Mouse (Mus musculus) cerebral cortex, adult 2 months (tissue): ENCODE data around the gene 4931414P19Rik.

ENCODE experiments used
- WGBS: fragments of 180-500 bp; shearing (Covaris S2); methylation state at CpG from one replicate; pipeline ENCODE4 v1.1.7; 2018; 5-methylcytosine and 5-hydroxymethylcytosine counted together

4931414P19Rik gene

GRCm38 (mm10) chr14:54583681-54584338, 22.0 kb downstream of the 4931414P19Rik start:
- WGBS, result 47% methylated on average over 7 of the region's 7 CpGs

GRCm38 (mm10) chr14:54582536-54582935, 23.3 kb downstream of the 4931414P19Rik start:
- WGBS, result 96% methylated on average over 9 of the region's 9 CpGs

- 83% methylated on average over 7 of the region's 7 CpGs for WGBS
Observed at GRCm38 (mm10) chr14:54579638-54580037, 26.2 kb downstream of the 4931414P19Rik start.

GRCm38 (mm10) chr14:54578063-54578462, 27.7 kb downstream of the 4931414P19Rik start:
- 3% methylated on average over 10 of the region's 10 CpGs for WGBS

GRCm38 (mm10) chr14:54577089-54577982, 28.5 kb downstream of the 4931414P19Rik start, which contains the start of gene Ajuba:
Gene Ajuba, minus strand, starts transcription at chr14:54577558.
- WGBS, result under 1% methylated on average over 63 of the region's 66 CpGs

GRCm38 (mm10) chr14:54576241-54577088, 29.3 kb downstream of the 4931414P19Rik start:
- WGBS, result 1% methylated on average over 84 of the region's 84 CpGs

GRCm38 (mm10) chr14:54575631-54576030, 30.2 kb downstream of the 4931414P19Rik start:
- 2% methylated on average over 39 of the region's 39 CpGs for WGBS

GRCm38 (mm10) chr14:54575031-54575430, 30.8 kb downstream of the 4931414P19Rik start:
- WGBS, result 37% methylated on average over 8 of the region's 8 CpGs

- 60% methylated on average over 4 of the region's 4 CpGs for WGBS
Observed at GRCm38 (mm10) chr14:54574253-54574652, 31.5 kb downstream of the 4931414P19Rik start.

GRCm38 (mm10) chr14:54572790-54573736, 32.7 kb downstream of the 4931414P19Rik start:
- 59% methylated on average over 14 of the region's 14 CpGs for WGBS

- WGBS, result 70% methylated on average over 4 of the region's 4 CpGs
Observed at GRCm38 (mm10) chr14:54572122-54572521, 33.7 kb downstream of the 4931414P19Rik start.

- 78% methylated on average over 17 of the region's 17 CpGs for WGBS
Observed at GRCm38 (mm10) chr14:54569451-54570392, 36.1 kb downstream of the 4931414P19Rik start.

- 67% methylated on average over 15 of the region's 15 CpGs for WGBS
Observed at GRCm38 (mm10) chr14:54568694-54569414, 36.9 kb downstream of the 4931414P19Rik start.

GRCm38 (mm10) chr14:54560527-54561242, 45.1 kb downstream of the 4931414P19Rik start:
- 78% methylated on average over 14 of the region's 14 CpGs for WGBS

GRCm38 (mm10) chr14:54557330-54557729, 48.5 kb downstream of the 4931414P19Rik start:
- WGBS, result 67% methylated on average over 8 of the region's 8 CpGs

GRCm38 (mm10) chr14:54553975-54554769, 51.6 kb downstream of the 4931414P19Rik start, which contains the start of gene Haus4:
Gene Haus4, minus strand, starts transcription at chr14:54554616.
- 1% methylated on average over 76 of the region's 76 CpGs for WGBS

GRCm38 (mm10) chr14:54553454-54553974, 52.3 kb downstream of the 4931414P19Rik start:
- 7% methylated on average over 21 of the region's 21 CpGs for WGBS
